9 mouse cellular contexts compared by ENCODE assay signal in the genomic region with DNA sequence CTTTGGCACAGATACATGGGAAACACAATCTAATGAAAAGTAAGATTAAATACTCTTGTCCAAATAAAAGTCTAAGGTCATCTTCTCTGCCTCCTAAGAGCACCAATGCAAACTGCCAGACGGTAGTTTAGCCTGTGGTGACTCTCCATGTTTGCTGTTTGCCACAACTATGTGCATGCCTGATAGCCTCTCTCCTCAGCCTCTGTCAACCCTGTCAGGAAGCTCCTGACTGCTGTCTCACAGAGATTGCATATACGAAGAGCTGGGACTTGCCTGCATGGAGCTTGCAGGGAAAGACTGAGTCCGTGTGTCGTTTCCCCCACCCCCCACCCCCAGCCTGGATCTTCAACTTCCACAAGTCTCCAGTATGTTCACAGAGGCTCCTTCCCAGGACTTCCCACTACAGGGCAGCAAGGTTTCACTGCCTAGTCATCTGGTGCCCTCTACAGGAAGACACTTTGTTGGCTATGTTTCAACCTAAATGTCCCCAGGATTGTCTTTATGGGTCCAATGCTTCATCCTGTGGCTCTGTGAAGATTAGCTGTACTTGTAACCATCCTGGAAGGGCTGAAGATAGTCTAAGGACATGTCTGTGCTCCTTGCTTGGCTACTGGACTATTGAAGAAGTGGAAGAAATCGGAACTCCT. TPM values are rescaled to one million over a fixed set of nuclear protein-coding genes. Genes with fewer than 3 reads are reported as not detected.
A peak's percentile ranks its signal among the peaks of the same experiment; 100 is the strongest.
DNase-seq lines count a peak whose midpoint lies in the region; ATAC-seq and TF ChIP-seq lines count a peak whose summit lies in the region.
"Had no signal": no experiment of that assay in that cellular context is flagged by ENCODE, and none has a peak within 500 bp of the region (broad histone marks: within the 10 kb centered on the region; RNA-seq: fewer than 3 reads in every experiment).

No protein-coding gene starts in this region.

- intact Hi-C loops in heart, postnatal 36 days (cut with DNase I) = no loop called here

- H3K36me3 ChIP-seq in heart, embryonic 12.5 days = peaks cover 29% of the 10 kb centered on the region
- no peaks in the 10 kb centered on the region for H3K36me3 ChIP-seq in hindbrain, embryonic 16.5 days (ENCODE audit: control insufficient read depth, insufficient read depth, low read length)

- H3K4me1 ChIP-seq in heart, embryonic 12.5 days (replicated peaks) = peaks cover 25% of the 10 kb centered on the region
- 0 out of 2 replicates have a peak, but pooled peaks cover 1% of the 10 kb centered on the region for H3K4me1 ChIP-seq in bone marrow, adult 2 months (ENCODE audit: control insufficient read depth, insufficient read depth, low read length)
- no peaks in the 10 kb centered on the region for H3K4me1 ChIP-seq in hindbrain, embryonic 16.5 days (ENCODE audit: control insufficient read depth, insufficient read depth, low read depth, low read length)

- TF ChIP-seq POLR2A in bone marrow, adult 2 months (IDR thresholded peaks at IDR 0.05; ENCODE audit: borderline replicate concordance, control insufficient read depth, low read depth, low read length) = no peak

- no peak overlapping the region for H3K4me2 ChIP-seq in heart, embryonic 12.5 days
- no peak overlapping the region for H3K4me2 ChIP-seq in hindbrain, embryonic 16.5 days (ENCODE audit: low read length)
- H3K4me2 ChIP-seq: limb, embryonic 13.5 days had no signal

- H3K9me3 ChIP-seq in heart, embryonic 12.5 days (replicated peaks) = peaks cover 3% of the 10 kb centered on the region
- no peaks in the 10 kb centered on the region for H3K9me3 ChIP-seq in hindbrain, embryonic 16.5 days (ENCODE audit: control insufficient read depth, low read length)

- TF ChIP-seq CTCF in bone marrow, adult 2 months (IDR thresholded peaks at IDR 0.05; ENCODE audit: control insufficient read depth, insufficient read depth, low read length) = peak; percentile 46

- ATAC-seq in heart, embryonic 12.5 days (ENCODE audit: insufficient number of reproducible peaks, low FRiP score) = no peak
- ATAC-seq in hindbrain, embryonic 16.5 days = peak; percentile 68; the same call in 1 of the 2 replicates
- peak; percentile 77 for ATAC-seq in megakaryocyte-erythroid progenitor cell, adult 5-6 weeks (replicated peaks; ENCODE audit: low FRiP score, low TSS enrichment, poor library complexity, severe bottlenecking)

- H3K4me3 ChIP-seq in heart, embryonic 12.5 days = no peak overlapping the region
- no peak overlapping the region for H3K4me3 ChIP-seq in bone marrow, adult 2 months (replicated peaks; ENCODE audit: control insufficient read depth, low read depth, low read length)
- no peak overlapping the region for H3K4me3 ChIP-seq in hindbrain, embryonic 16.5 days (ENCODE audit: low read length)
- H3K4me3 ChIP-seq: limb, embryonic 13.5 days had no signal

- H3K27me3 ChIP-seq in heart, embryonic 12.5 days (replicated peaks) = no peaks in the 10 kb centered on the region
- no peaks in the 10 kb centered on the region for H3K27me3 ChIP-seq in hindbrain, embryonic 16.5 days (replicated peaks; ENCODE audit: control insufficient read depth, insufficient read depth, low read length)
- H3K27me3 ChIP-seq: limb, embryonic 13.5 days had no signal

- WGBS in heart, embryonic 12.5 days = 40% methylated on average over 5 of the region's 5 CpGs
- 38% methylated on average over 5 of the region's 5 CpGs for WGBS in bone marrow, adult 2 months
- WGBS in hindbrain, embryonic 16.5 days = 56% methylated on average over 5 of the region's 5 CpGs

- 0 out of 2 replicates have a peak overlapping the region, but pooled peaks have one; percentile 14 for H3K27ac ChIP-seq in heart, embryonic 12.5 days (ENCODE audit: poor library complexity, severe bottlenecking)
- no peak overlapping the region for H3K27ac ChIP-seq in bone marrow, adult 2 months (ENCODE audit: control insufficient read depth, insufficient read depth, low read depth, low read length, poor library complexity)
- no peak overlapping the region for H3K27ac ChIP-seq in hindbrain, embryonic 16.5 days (ENCODE audit: low read depth, low read length)
- H3K27ac ChIP-seq: limb, embryonic 13.5 days had no signal

- no peak for DNase-seq in heart, postnatal 36 days
- peak; percentile 74 for DNase-seq in 416B (ENCODE audit: low read depth)
- no peak for DNase-seq in urinary bladder, postnatal 10 days (ENCODE audit: low spot score)
- DNase-seq in T-cell, adult 2 months (ENCODE audit: low spot score) = no peak

- H3K9ac ChIP-seq in heart, embryonic 12.5 days = no peak overlapping the region
- no peak overlapping the region for H3K9ac ChIP-seq in hindbrain, embryonic 16.5 days (ENCODE audit: low read depth, low read length)
- H3K9ac ChIP-seq: limb, embryonic 13.5 days had no signal

RNA-seq across cellular contexts. Expression of a gene that starts 41.6 kb away (rescaled TPM):
- 6.5 and 6.9 TPM in 2 replicates for polyA plus RNA-seq in heart, embryonic 12.5 days (2016; fragmentation: Nextera tagmentation; extraction: Ambion mirVana)
- 10 to 100 TPM; 18.9 to 28.6 TPM for total RNA-seq in heart, postnatal 36 days (2021)
- 2.2 and 4.9 TPM in 2 replicates for polyA plus RNA-seq in bone marrow, adult 2 months (2011; ENCODE audit: insufficient read depth, insufficient read length, low replicate concordance, missing spikeins)
- 7.8 and 8.1 TPM in 2 replicates for polyA plus RNA-seq in hindbrain, embryonic 16.5 days (2015; fragmentation: Nextera tagmentation; extraction: Ambion mirVana)
- not detected in 2 replicates for total RNA-seq in megakaryocyte-erythroid progenitor cell, adult 5-6 weeks (2014; fragmentation: Nextera tagmentation)
- 0.19 TPM in 1 of 2 replicates, not detected in the other for total RNA-seq in megakaryocyte-erythroid progenitor cell, adult 5-6 weeks (2017)
